Mouse (Mus musculus) duodenum, adult 2 months (tissue): ENCODE measurements around the gene Mark4. TPM values are rescaled to one million over a fixed set of nuclear protein-coding genes. Genes with fewer than 3 reads are reported as not detected.

ENCODE experiments used
- polyA plus RNA-seq: library from polyadenylated mRNA; depleted of rRNA; stranded (reverse); fragments of >200 nt; gene quantifications from 2 replicates; pipeline ENCODE4 v1.2.3, GENCODE M21; 2012; ENCODE audit warnings: low replicate concordance; rRNA removed

Mark4 gene
- 15.0 and 33.5 TPM in 2 replicates for polyA plus RNA-seq

DNA sequence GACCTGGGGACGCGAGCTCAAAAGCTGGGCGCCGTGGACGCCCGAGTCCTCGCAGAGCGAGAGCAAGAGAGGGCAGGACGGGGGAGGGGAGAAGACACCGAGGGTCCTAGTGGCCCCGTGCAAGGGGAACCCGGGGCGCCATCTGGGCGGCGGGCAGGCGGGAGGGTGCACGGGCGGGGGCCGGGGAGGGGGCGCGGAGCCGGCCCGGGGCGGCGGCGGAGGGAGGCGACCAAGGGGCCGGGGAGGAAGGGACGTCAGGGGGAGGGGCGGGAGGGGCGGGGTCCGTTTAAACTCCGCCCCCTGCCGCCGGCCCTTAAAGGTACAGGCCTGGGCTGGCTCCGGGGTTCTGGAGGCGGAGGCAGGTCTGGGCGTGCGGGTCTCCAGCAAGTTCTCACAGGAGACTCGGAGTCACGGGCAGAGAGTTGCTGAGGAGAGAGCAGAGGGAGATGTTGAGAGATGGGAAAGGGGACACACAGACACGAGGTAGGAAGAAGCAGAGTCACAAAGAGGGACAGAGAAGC, at the start of gene Mark4:
Gene Mark4 (minus strand): TSS at position 231 of the 521 bp plus-strand sequence.

DNA sequence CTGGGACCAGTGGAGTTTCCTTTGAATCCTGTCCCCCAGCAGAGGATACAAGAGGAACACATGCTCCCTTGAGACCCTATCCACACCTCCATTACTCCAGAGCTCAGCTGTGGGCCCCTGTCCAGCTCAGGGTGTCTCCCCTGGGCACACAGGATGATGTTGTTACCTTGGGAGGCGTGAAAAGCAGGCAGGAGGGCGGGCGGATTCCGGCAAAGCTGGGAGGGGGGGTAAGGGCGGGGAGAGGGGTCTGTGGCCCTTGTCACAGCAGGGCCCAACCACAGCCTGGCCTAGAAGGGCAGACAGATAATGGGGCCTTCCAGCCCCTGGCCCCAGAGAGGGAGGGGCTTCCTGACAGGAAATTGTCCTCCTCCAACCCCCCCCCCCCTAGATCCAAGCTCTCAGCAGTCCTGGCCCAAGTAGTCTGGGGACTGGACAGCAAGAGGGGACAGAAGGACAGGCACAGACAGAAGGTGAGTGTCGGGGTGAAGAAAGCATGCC, 4.3 kb upstream of the Mark4 start, which contains the start of gene Exoc3l2:
Gene Exoc3l2 (plus strand): TSS at position 448 of the 498 bp plus-strand sequence.

GRCm38 (mm10) chr7:19404476-19404875, 54.1 kb downstream of the Mark4 start, which contains the start of gene Ckm:
Gene Ckm, plus strand, starts transcription at chr7:19404776.

DNA sequence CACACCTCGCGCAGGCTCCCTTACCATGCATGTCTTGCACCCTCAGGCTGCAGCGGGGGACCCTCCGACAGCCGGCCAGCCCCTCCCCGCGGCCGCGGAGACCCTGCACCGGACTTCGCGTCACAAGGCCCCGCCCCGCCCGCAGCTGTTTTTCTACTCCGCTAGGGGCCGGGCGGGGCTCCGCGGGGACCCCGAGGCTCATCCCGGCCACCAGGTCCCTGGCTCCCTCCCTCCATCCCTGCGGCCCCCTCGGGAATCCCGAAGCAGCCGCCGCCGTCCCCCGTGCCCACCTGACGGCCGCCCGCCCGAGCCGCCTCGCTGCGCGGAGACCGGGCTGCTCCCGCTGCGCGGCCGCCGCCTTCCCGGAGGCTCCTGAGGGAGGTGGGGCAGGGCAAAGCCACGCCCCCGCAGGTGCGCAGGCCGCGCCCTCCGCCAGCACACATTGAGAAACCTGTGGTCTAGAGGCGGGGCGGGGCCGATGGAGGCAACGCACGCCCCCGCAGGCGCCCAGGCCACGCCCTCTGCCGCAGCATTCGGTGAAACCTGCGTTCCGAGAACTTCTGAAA, 54.8 kb downstream of the Mark4 start, which contains the start of gene Klc3:
Gene Klc3 (minus strand): TSS at position 374 of the 566 bp plus-strand sequence.

DNA sequence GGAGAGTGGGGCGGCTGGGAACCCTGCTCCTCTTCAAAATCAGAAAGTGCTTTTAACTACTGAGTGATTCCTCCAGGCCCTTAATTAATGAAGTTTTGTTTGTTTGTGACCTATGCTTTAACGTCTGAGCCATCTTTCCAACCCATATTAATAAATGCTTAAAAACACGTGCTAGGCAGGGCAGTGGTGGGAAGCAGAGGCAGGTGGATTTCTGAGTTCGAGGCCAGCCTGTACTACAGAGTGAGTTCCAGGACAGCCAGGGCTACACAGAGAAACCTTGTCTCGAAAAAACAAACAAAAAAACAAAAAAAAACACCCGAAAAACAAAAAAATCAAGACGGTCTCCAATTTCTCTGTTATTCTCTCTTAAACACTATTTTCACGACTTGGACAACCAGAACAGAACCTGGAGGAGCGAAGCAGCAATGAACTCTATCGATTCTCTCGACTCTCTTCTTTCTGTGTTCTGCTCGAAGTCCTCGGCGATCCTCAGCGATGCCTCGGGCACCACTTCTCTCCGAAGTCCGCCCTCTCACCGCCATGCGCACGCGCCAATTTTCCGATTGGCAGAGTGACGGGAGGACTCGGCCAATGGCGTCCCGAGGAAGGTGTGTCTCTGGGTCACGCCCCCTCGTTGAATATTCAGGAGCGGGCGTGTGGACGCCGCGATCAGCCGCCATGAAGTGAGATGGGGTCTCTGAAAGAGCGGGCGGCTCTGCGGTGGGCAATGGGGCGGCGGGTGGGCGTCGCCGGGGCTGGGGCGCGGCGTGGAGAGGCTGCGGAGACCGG, 77.0 kb downstream of the Mark4 start, which contains the start of gene Ercc2:
Gene Ercc2 (plus strand): TSS at position 634 of the 789 bp plus-strand sequence.

Other genes with a start within 250 kb of the Mark4 start
- gene Gpr4, start 246.3 kb downstream of the Mark4 start, polyA plus RNA-seq, result 5.1 and 6.3 TPM in 2 replicates
- 24.2 and 25.9 TPM in 2 replicates for gene Opa3, start 230.5 kb downstream of the Mark4 start, polyA plus RNA-seq
- 436 and 468 TPM in 2 replicates for gene Vasp, start 187.0 kb downstream of the Mark4 start, polyA plus RNA-seq
- gene Ppm1n, start 178.8 kb downstream of the Mark4 start, polyA plus RNA-seq, result 1.4 and 23.4 TPM in 2 replicates
- 13.4 and 16.6 TPM in 2 replicates for gene Rtn2, start 176.2 kb downstream of the Mark4 start, polyA plus RNA-seq
- 0.99 and 6.4 TPM in 2 replicates for gene Fosb, start 148.8 kb downstream of the Mark4 start, polyA plus RNA-seq
- 14.9 and 16.2 TPM in 2 replicates for gene Ercc1, start 114.0 kb downstream of the Mark4 start, polyA plus RNA-seq
- gene Cd3eap, start 99.3 kb downstream of the Mark4 start, polyA plus RNA-seq, result 1.9 and 5.3 TPM in 2 replicates
- 7.7 and 8.8 TPM in 2 replicates for gene Ppp1r13l, start 99.1 kb downstream of the Mark4 start, polyA plus RNA-seq
- gene Ercc2, start 76.8 kb downstream of the Mark4 start, polyA plus RNA-seq, result 37.5 and 41.5 TPM in 2 replicates
- 1.2 and 2.1 TPM in 2 replicates for gene Klc3, start 54.7 kb downstream of the Mark4 start, polyA plus RNA-seq
- gene Ckm, start 54.0 kb downstream of the Mark4 start, polyA plus RNA-seq, result 51.7 and 59.9 TPM in 2 replicates
- 5.1 and 11.1 TPM in 2 replicates for gene Exoc3l2, start 4.5 kb upstream of the Mark4 start, polyA plus RNA-seq
- gene Bloc1s3, start 49.5 kb upstream of the Mark4 start, polyA plus RNA-seq, result 10.5 and 31.4 TPM in 2 replicates
- gene Trappc6a, start 49.6 kb upstream of the Mark4 start, polyA plus RNA-seq, result 159 and 195 TPM in 2 replicates
- gene Nkpd1, start 59.0 kb upstream of the Mark4 start, polyA plus RNA-seq, result 0.15 and 0.18 TPM in 2 replicates
- gene Ppp1r37, start 104.3 kb upstream of the Mark4 start, polyA plus RNA-seq, result 99.5 and 166 TPM in 2 replicates
- 3.9 and 4.8 TPM in 2 replicates for gene Zfp296, start 118.5 kb upstream of the Mark4 start, polyA plus RNA-seq
- gene Gemin7, start 118.8 kb upstream of the Mark4 start, polyA plus RNA-seq, result 94.7 and 164 TPM in 2 replicates
- gene Clasrp, start 145.7 kb upstream of the Mark4 start, polyA plus RNA-seq, result 168 and 347 TPM in 2 replicates
- gene Relb, start 170.6 kb upstream of the Mark4 start, polyA plus RNA-seq, result 41.9 and 115 TPM in 2 replicates
- gene Clptm1, start 206.2 kb upstream of the Mark4 start, polyA plus RNA-seq, result 104 and 143 TPM in 2 replicates
- gene Apoc2, start 219.1 kb upstream of the Mark4 start, polyA plus RNA-seq, result 950 and 3,249 TPM in 2 replicates
- 1.4 TPM in 1 of 2 replicates, not detected in the other for gene Gm44805, start 222.6 kb upstream of the Mark4 start, polyA plus RNA-seq
- gene Apoc4, start 222.7 kb upstream of the Mark4 start, polyA plus RNA-seq, result 0.36 and 1.9 TPM in 2 replicates
- gene Apoc1, start 233.8 kb upstream of the Mark4 start, polyA plus RNA-seq, result 0.72 and 1.2 TPM in 2 replicates
- gene Apoe, start 240.4 kb upstream of the Mark4 start, polyA plus RNA-seq, result 286 and 462 TPM in 2 replicates